23 mouse cellular contexts compared by ENCODE assay signal in genomic region chr6:19547589-19547988, GRCm38 (mm10).
DNase-seq lines count a peak whose midpoint lies in the region; ATAC-seq and TF ChIP-seq lines count a peak whose summit lies in the region.
"Had no signal": no experiment of that assay in that cellular context is flagged by ENCODE, and none has a peak within 500 bp of the region (broad histone marks: within the 10 kb centered on the region; RNA-seq: fewer than 3 reads in every experiment).

No protein-coding gene starts in this region.

- no peak overlapping the region for H3K27ac ChIP-seq in forebrain, embryonic 15.5 days (replicated peaks)
- H3K27ac ChIP-seq in forebrain, embryonic 11.5 days (ENCODE audit: low read depth, low read length): no peak overlapping the region
- H3K27ac ChIP-seq: embryonic facial prominence, embryonic 12.5 days; gastrocnemius, adult 2 months; heart, embryonic 13.5 days; hindbrain, postnatal 0 days had no signal

- no peak for TF ChIP-seq CTCF in brain, embryonic 14.5 days (IDR thresholded peaks at IDR 0.05; ENCODE audit: borderline replicate concordance, extremely low read depth, insufficient read depth, insufficient read length)

- no peaks in the 10 kb centered on the region for H3K9me3 ChIP-seq in forebrain, embryonic 15.5 days
- H3K9me3 ChIP-seq in forebrain, embryonic 11.5 days (ENCODE audit: control insufficient read depth, low read length): no peaks in the 10 kb centered on the region
- H3K9me3 ChIP-seq: embryonic facial prominence, embryonic 12.5 days; heart, embryonic 13.5 days had no signal

- peak; percentile 36 to 40 for DNase-seq in cerebellum, adult 18-20 months
- no peak for DNase-seq in cerebellum, postnatal 4 days (ENCODE audit: low spot score in 2 of 2)
- DNase-seq in forebrain, embryonic 11.5 days (ENCODE audit: low spot score): no peak
- peak; percentile 10 for DNase-seq in brain, embryonic 14.5 days (ENCODE audit: low read depth)
- peak; percentile 41 for DNase-seq in cerebellum, adult 9-11 months
- no peak for DNase-seq in c-Kit-positive CD71-positive TER-119-positive erythroid progenitor cells, embryonic 14.5 days (ENCODE audit: low spot score)
- no peak for DNase-seq in thymus, postnatal 25 days
- DNase-seq: adrenal gland, postnatal 14 days; gastrocnemius, adult 2 months; gastrocnemius, postnatal 36 days; heart, adult 11 months; heart, postnatal 36 days; kidney, adult 11 months; kidney, adult 9 months; kidney, postnatal 10 days had no signal

- no peak overlapping the region for H3K4me2 ChIP-seq in forebrain, embryonic 15.5 days (replicated peaks)
- no peak overlapping the region for H3K4me2 ChIP-seq in forebrain, embryonic 11.5 days (ENCODE audit: low read depth, low read length, severe bottlenecking)
- H3K4me2 ChIP-seq: embryonic facial prominence, embryonic 12.5 days; heart, embryonic 13.5 days had no signal

- no peaks in the 10 kb centered on the region for H3K27me3 ChIP-seq in forebrain, embryonic 15.5 days
- no peaks in the 10 kb centered on the region for H3K27me3 ChIP-seq in forebrain, embryonic 11.5 days (ENCODE audit: control insufficient read depth, insufficient read depth, low read length)
- H3K27me3 ChIP-seq: CH12.LX; embryonic facial prominence, embryonic 12.5 days; heart, embryonic 13.5 days; Patski had no signal

- WGBS in forebrain, embryonic 15.5 days: 84% methylated on average over 1 of the region's 1 CpGs
- 96% methylated on average over 1 of the region's 1 CpGs for WGBS in forebrain, embryonic 11.5 days

- no peak overlapping the region for H3K4me3 ChIP-seq in forebrain, embryonic 15.5 days
- no peak overlapping the region for H3K4me3 ChIP-seq in forebrain, embryonic 11.5 days (ENCODE audit: low read depth, low read length)
- H3K4me3 ChIP-seq: embryonic facial prominence, embryonic 12.5 days; gastrocnemius, adult 2 months; heart, embryonic 13.5 days had no signal

- no peak for TF ChIP-seq POLR2A in brain, embryonic 14.5 days (IDR thresholded peaks at IDR 0.05; ENCODE audit: borderline replicate concordance, extremely low read depth, insufficient read depth, insufficient read length, poor library complexity, severe bottlenecking)

- 0 out of 2 replicates have a peak, but pooled peaks have one; percentile 29 for ATAC-seq in forebrain, embryonic 15.5 days (replicated peaks)
- no peak for ATAC-seq in forebrain, embryonic 11.5 days (replicated peaks; ENCODE audit: low FRiP score)
- ATAC-seq: activated CD4-positive, CD25-positive, alpha-beta regulatory T cell, adult 4 months; forebrain, embryonic 16.5 days; hindbrain, postnatal 0 days; Patski had no signal

- H3K36me3 ChIP-seq in forebrain, embryonic 15.5 days: no peaks in the 10 kb centered on the region
- H3K36me3 ChIP-seq in forebrain, embryonic 11.5 days (ENCODE audit: control insufficient read depth, insufficient read depth, low read length): no peaks in the 10 kb centered on the region
- H3K36me3 ChIP-seq: embryonic facial prominence, embryonic 12.5 days; heart, embryonic 13.5 days had no signal

- H3K4me1 ChIP-seq in forebrain, embryonic 15.5 days: no peaks in the 10 kb centered on the region
- H3K4me1 ChIP-seq in forebrain, embryonic 11.5 days (replicated peaks; ENCODE audit: control insufficient read depth, insufficient read depth, low read length): no peaks in the 10 kb centered on the region
- H3K4me1 ChIP-seq: embryonic facial prominence, embryonic 12.5 days; heart, embryonic 13.5 days had no signal

- H3K9ac ChIP-seq in forebrain, embryonic 15.5 days (replicated peaks): no peak overlapping the region
- no peak overlapping the region for H3K9ac ChIP-seq in forebrain, embryonic 11.5 days (ENCODE audit: low read length)
- H3K9ac ChIP-seq: embryonic facial prominence, embryonic 12.5 days; heart, embryonic 13.5 days had no signal

Comparison
In these comparisons a context has a peak if more than half of its experiments do, and no peak if none do; other contexts are left out.
1. DNase-seq: peak in cerebellum, adult 18-20 months (2 of 2), brain, embryonic 14.5 days (single experiment) and cerebellum, adult 9-11 months (single experiment); none in cerebellum, postnatal 4 days (0 of 2), forebrain, embryonic 11.5 days (single experiment), c-Kit-positive CD71-positive TER-119-positive erythroid progenitor cells, embryonic 14.5 days (single experiment) and thymus, postnatal 25 days (single experiment).